Mouse (Mus musculus) neural tube, embryonic 15.5 days (tissue): Measurements from ENCODE around the gene Nup43. TPM values are rescaled to one million over a fixed set of nuclear protein-coding genes. Genes with fewer than 3 reads are reported as not detected.

Source experiments
- ATAC-seq: fragments of 200-750 bp; cut with Nextera tagmentation; 2 replicates; pipeline ENCODE4 v1.8.0; 2017; ENCODE audit warnings: mild to moderate bottlenecking, moderate TSS enrichment, moderate library complexity; ENCODE audit not compliant: low FRiP score
- H3K27ac ChIP-seq: fragments of 300-500 bp; sonication (generic); replicated peaks from 2 replicates; pipeline ENCODE4 v1.5.1; 2015; ENCODE audit warnings: mild to moderate bottlenecking, inconsistent platforms
- H3K27me3 ChIP-seq: fragments of 300-500 bp; sonication (generic); replicated peaks from 2 replicates; pipeline ENCODE4 v1.6.1; 2015; ENCODE audit warnings: inconsistent platforms
- H3K36me3 ChIP-seq: fragments of 300-500 bp; sonication (generic); 2 replicates; pipeline ENCODE4 v1.6.1; 2015; ENCODE audit warnings: inconsistent platforms
- H3K4me1 ChIP-seq: fragments of 300-500 bp; sonication (generic); 2 replicates; pipeline ENCODE4 v1.6.1; 2015; ENCODE audit warnings: inconsistent platforms
- H3K4me2 ChIP-seq: fragments of 300-500 bp; sonication (generic); 2 replicates; pipeline ENCODE4 v1.6.1; 2015; ENCODE audit warnings: inconsistent platforms, mild to moderate bottlenecking, moderate library complexity
- H3K4me3 ChIP-seq: fragments of 300-500 bp; sonication (generic); replicated peaks from 2 replicates; pipeline ENCODE4 v1.5.1; 2015; ENCODE audit warnings: mild to moderate bottlenecking, inconsistent platforms
- H3K9ac ChIP-seq: fragments of 300-500 bp; sonication (generic); replicated peaks from 2 replicates; pipeline ENCODE4 v1.6.1; 2015; ENCODE audit warnings: mild to moderate bottlenecking, inconsistent platforms
- H3K9me3 ChIP-seq: fragments of 300-500 bp; sonication (generic); replicated peaks from 2 replicates; pipeline ENCODE4 v1.6.1; 2016; ENCODE audit warnings: inconsistent platforms
- WGBS: fragments of 180-500 bp; shearing (Covaris S2); methylation state at CpG from one replicate; pipeline ENCODE4 v1.1.7; 2015; ENCODE audit warnings: mixed read lengths; 5-methylcytosine and 5-hydroxymethylcytosine counted together
- polyA plus RNA-seq: library from polyadenylated mRNA; unstranded; fragments of >200 nt; fragmentation: Nextera tagmentation; extraction: Ambion mirVana; gene quantifications from 2 replicates; pipeline ENCODE4 v1.2.1, GENCODE M21; 2015

The Nup43 gene
- polyA plus RNA-seq, 1 experiment from 2014 or later, result 28.3 TPM

DNA sequence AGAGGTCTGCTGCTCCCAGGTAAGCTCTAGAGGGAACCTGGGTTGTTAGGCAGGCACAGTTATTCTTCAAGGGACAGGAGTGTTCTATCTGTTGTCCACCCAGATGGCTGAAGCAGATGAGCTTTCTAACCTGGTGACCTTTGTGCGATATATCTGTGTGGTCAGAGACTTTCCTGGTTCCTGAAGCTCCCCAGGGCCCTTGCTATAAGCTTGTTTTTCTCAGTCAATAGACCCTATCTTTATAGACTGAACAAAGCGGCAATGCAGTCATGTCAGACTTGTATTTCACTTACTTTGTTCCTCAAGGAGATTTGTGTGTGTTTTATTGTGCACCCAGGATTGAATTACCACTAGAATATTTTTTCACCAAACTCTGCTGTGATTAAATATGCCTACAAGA is 16.2 kb upstream of the Nup43 start:
- no peaks in the 10 kb centered on the region for H3K27me3 ChIP-seq
- no peaks in the 10 kb centered on the region for H3K9me3 ChIP-seq
- ATAC-seq, result no peak
- H3K4me3 ChIP-seq, result no peak overlapping the region
- H3K36me3 ChIP-seq, result peaks cover 24% of the 10 kb centered on the region
- H3K27ac ChIP-seq, result no peak overlapping the region
- H3K4me1 ChIP-seq, result no peaks in the 10 kb centered on the region
- WGBS, result 87% methylated on average over 2 of the region's 2 CpGs
- H3K4me2 ChIP-seq, result no peak overlapping the region
- no peak overlapping the region for H3K9ac ChIP-seq

- no peaks in the 10 kb centered on the region for H3K27me3 ChIP-seq
- H3K4me3 ChIP-seq, result peak overlapping the region; percentile 97
- H3K9me3 ChIP-seq, result no peaks in the 10 kb centered on the region
- peaks cover 12% of the 10 kb centered on the region for H3K4me1 ChIP-seq
- peak overlapping the region; percentile 96 for H3K9ac ChIP-seq
- H3K36me3 ChIP-seq, result no peaks in the 10 kb centered on the region
- under 1% methylated on average over 44 of the region's 44 CpGs for WGBS
- peak overlapping the region; percentile 89 for H3K4me2 ChIP-seq
- ATAC-seq, result peak; percentile 70
- peak overlapping the region; percentile 98 for H3K27ac ChIP-seq
Measured at GRCm38 (mm10) chr10:7662471-7663141, 4.7 kb upstream of the Nup43 start.

GRCm38 (mm10) chr10:7663159-7664026 is 3.9 kb upstream of the Nup43 start:
- under 1% methylated on average over 63 of the region's 64 CpGs for WGBS
- Histone ChIP-seq H3K9me3 (no peaks in the 10 kb centered on the region), H3K9ac (peak overlapping the region; percentile 96), H3K27me3 (no peaks in the 10 kb centered on the region), H3K4me3 (peak overlapping the region; percentile 97), H3K27ac (peak overlapping the region; percentile 98), H3K36me3 (no peaks in the 10 kb centered on the region), H3K4me2 (peak overlapping the region; percentile 89), H3K4me1 (peaks cover 19% of the 10 kb centered on the region)
- peak; percentile 94 for ATAC-seq

- Histone ChIP-seq H3K4me1 (peaks cover 21% of the 10 kb centered on the region), H3K9ac (peak overlapping the region; percentile 96), H3K36me3 (no peaks in the 10 kb centered on the region), H3K4me3 (peak overlapping the region; percentile 97), H3K9me3 (no peaks in the 10 kb centered on the region), H3K27me3 (no peaks in the 10 kb centered on the region), H3K4me2 (peak overlapping the region; percentile 89), H3K27ac (peak overlapping the region; percentile 98)
- no peak for ATAC-seq
- 74% methylated on average over 6 of the region's 6 CpGs for WGBS
Measured at GRCm38 (mm10) chr10:7664027-7664526, 3.2 kb upstream of the Nup43 start.

- H3K27me3 ChIP-seq, result no peaks in the 10 kb centered on the region
- 0 out of 2 replicates have a peak, but pooled peaks cover 2% of the 10 kb centered on the region for H3K36me3 ChIP-seq
- no peak overlapping the region for H3K4me3 ChIP-seq
- H3K9ac ChIP-seq, result no peak overlapping the region
- 93% methylated on average over 1 of the region's 1 CpGs for WGBS
- H3K9me3 ChIP-seq, result no peaks in the 10 kb centered on the region
- peaks cover 21% of the 10 kb centered on the region for H3K4me1 ChIP-seq
- no peak overlapping the region for H3K27ac ChIP-seq
- no peak overlapping the region for H3K4me2 ChIP-seq
- ATAC-seq, result no peak
Measured at GRCm38 (mm10) chr10:7664889-7665288, 2.4 kb upstream of the Nup43 start.

DNA sequence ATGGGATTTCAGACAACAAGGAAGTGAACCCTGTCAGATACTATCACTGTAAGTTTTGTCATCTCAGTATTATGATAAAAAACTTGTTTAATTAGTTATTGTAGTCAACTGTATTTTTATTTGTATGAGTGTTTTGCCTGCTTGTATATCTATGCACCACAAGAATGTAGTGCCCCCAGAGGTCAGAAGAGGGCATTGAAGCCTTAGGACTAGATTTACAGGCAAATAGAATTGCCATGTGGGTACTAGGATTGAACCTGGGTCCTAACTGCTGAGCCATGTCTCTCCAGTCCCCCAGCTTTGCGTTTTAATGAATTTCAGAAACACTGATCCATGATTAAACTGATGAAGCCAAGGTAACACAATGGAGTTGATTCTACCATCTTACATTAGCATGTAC is 6.4 kb downstream of the Nup43 start:
- Histone ChIP-seq H3K4me1 (peaks cover 6% of the 10 kb centered on the region), H3K36me3 (peaks cover 37% of the 10 kb centered on the region), H3K9ac (no peak overlapping the region), H3K27ac (no peak overlapping the region), H3K9me3 (no peaks in the 10 kb centered on the region), H3K4me2 (no peak overlapping the region), H3K27me3 (no peaks in the 10 kb centered on the region), H3K4me3 (no peak overlapping the region)
- no peak; the same call in 1 of the 2 replicates for ATAC-seq
- 65% methylated on average over 1 of the region's 1 CpGs for WGBS

DNA sequence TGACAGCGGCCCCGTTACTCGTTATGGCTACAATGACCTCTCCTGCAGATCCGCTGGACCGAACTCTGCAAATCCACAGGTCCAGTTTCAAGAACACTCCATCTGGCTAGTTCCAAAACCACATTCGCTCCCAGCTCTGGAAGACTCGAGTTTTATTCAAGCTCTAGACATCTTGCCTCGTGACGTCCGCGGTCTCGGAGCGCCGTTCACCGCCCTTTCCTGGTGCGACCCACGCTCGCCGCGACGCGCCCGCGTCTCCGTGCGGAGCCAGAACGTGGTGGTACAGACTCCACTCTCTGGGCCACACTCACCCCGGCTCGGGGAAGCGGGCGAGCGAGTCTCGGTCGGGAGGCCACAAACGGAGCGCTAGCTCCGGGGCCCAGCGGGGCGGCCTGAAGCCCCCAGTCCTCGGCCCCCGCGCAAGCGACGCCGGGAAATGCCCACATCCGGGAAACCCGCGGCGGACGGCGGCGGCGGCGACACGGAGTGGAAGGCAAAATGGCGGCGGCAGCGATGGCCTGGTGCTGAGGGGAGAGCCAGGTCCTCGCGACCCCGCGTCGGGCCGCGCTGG is 13.5 kb downstream of the Nup43 start, which contains the start of the genes Pcmt1 and Lats1:
TSS of gene Pcmt1 (minus strand) at position 406 of the 571 bp plus-strand sequence.
TSS of gene Lats1 (plus strand) at position 484 of the 571 bp plus-strand sequence.
- Histone ChIP-seq H3K36me3 (peaks cover 27% of the 10 kb centered on the region), H3K4me2 (peak within 1 kb of the TSS; percentile 73), H3K27ac (peak within 1 kb of the TSS; percentile 96), H3K27me3 (no peaks in the 10 kb centered on the region), H3K9me3 (no peaks in the 10 kb centered on the region), H3K4me1 (peaks cover 49% of the 10 kb centered on the region), H3K4me3 (peak within 1 kb of the TSS; percentile 96), H3K9ac (peak within 1 kb of the TSS; percentile 97)
- WGBS, result under 1% methylated on average over 65 of the region's 65 CpGs
- peak; percentile 91 for ATAC-seq

GRCm38 (mm10) chr10:7681343-7682025 is 14.2 kb downstream of the Nup43 start:
- Histone ChIP-seq H3K27me3 (no peaks in the 10 kb centered on the region), H3K27ac (peak overlapping the region; percentile 96), H3K4me3 (peak overlapping the region; percentile 96), H3K4me2 (peak overlapping the region; percentile 73), H3K4me1 (peaks cover 49% of the 10 kb centered on the region), H3K36me3 (peaks cover 21% of the 10 kb centered on the region), H3K9ac (peak overlapping the region; percentile 97), H3K9me3 (no peaks in the 10 kb centered on the region)
- ATAC-seq, result peak; percentile 73
- 0% methylated on average over 59 of the region's 64 CpGs for WGBS

DNA sequence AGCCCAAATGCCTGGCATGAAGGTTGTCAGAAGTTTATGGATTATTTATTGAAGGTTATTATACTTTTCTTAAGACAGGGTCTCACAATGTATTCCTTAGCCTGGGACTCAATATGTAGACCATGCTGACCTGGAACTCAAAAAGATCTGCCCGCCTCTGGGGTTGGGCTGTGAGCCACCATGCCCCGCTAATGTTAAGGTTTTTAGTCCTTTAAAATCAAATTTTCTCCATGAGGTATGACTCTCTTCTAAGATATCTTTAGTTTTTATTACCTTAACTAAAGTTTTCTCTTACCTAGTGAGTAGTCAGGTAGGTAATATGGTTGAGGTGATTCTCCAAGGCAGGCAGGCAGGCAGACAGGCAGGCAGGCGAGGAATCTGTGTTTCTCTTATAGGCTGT is 14.9 kb downstream of the Nup43 start:
- H3K27ac ChIP-seq, result no peak overlapping the region
- H3K9ac ChIP-seq, result peak overlapping the region; percentile 97
- no peak for ATAC-seq
- H3K27me3 ChIP-seq, result no peaks in the 10 kb centered on the region
- peaks cover 49% of the 10 kb centered on the region for H3K4me1 ChIP-seq
- WGBS, result 60% methylated on average over 3 of the region's 3 CpGs
- H3K4me2 ChIP-seq, result peak overlapping the region; percentile 73
- H3K4me3 ChIP-seq, result peak overlapping the region; percentile 96
- peaks cover 13% of the 10 kb centered on the region for H3K36me3 ChIP-seq
- no peaks in the 10 kb centered on the region for H3K9me3 ChIP-seq

DNA sequence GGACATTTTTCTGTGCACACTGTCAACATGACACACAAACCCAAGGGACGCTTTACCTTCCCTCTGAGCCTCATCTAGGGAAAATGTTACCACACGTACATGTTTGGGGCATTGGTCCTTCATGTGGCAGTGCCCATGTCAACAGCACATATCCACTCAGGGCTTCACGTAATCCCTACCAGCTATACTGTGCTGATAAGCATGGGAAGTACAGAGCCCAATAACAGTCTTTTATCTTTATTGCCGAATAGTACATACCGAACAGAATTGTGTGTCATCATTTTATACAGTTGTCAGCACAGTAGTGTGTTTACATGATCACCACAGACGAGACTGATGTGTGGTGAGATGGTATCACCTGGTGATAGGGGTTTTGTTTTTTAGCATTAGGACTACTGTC is 19.6 kb downstream of the Nup43 start:
- Histone ChIP-seq H3K9ac (no peak overlapping the region), H3K36me3 (peaks cover 9% of the 10 kb centered on the region), H3K27ac (no peak overlapping the region), H3K4me2 (no peak overlapping the region), H3K4me1 (peaks cover 25% of the 10 kb centered on the region), H3K27me3 (no peaks in the 10 kb centered on the region), H3K9me3 (no peaks in the 10 kb centered on the region), H3K4me3 (no peak overlapping the region)
- 89% methylated on average over 6 of the region's 6 CpGs for WGBS
- ATAC-seq, result no peak

DNA sequence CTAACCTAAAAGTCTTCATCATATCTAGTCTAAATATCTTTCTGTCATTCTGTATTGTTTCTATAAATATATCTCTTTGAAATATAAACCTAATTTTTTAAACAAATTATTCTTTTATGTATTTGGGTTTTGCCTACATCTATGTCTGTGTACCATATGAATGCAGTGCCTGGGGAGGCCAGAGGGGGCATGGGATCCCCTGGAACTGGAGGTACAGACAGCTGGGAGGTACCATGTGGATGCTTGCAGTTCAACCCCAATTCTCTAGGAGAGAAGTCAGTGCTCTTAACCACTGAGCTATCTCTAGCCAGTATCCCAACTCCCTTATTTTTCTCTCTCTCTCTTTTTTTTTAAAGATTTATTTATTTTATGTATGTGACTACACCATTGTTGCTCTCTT is 28.0 kb downstream of the Nup43 start:
- Histone ChIP-seq H3K36me3 (peaks cover 65% of the 10 kb centered on the region), H3K27me3 (no peaks in the 10 kb centered on the region), H3K9me3 (no peaks in the 10 kb centered on the region), H3K4me1 (no peaks in the 10 kb centered on the region), H3K4me2 (no peak overlapping the region), H3K9ac (no peak overlapping the region), H3K4me3 (no peak overlapping the region), H3K27ac (no peak overlapping the region)
- no peak for ATAC-seq
